ENCODE assay signal across 8 mouse cellular contexts in the genomic region with DNA sequence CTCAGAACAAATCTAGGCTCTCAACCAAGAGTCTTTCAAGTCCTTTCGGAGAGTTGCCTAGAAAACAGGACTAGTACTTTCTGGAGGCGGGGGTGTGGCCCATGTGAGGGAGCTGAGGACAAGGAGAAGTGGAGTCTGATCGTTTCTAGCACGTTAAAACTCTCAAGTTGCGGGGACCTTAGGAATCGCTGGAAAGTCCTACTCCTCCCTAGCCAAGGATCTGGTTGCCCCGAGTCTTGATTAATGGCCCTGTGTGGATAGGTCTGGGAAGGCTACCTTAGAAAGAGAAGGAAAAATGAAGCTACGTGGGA. TPM values are rescaled to one million over a fixed set of nuclear protein-coding genes. Genes with fewer than 3 reads are reported as not detected.
DNase-seq lines count a peak whose midpoint lies in the region; ATAC-seq and TF ChIP-seq lines count a peak whose summit lies in the region.

No protein-coding gene starts in this region.

- H3K27ac ChIP-seq in embryonic facial prominence, embryonic 13.5 days = peak overlapping the region; percentile 66
- peak overlapping the region; percentile 86 for H3K27ac ChIP-seq in kidney, embryonic 14.5 days (ENCODE audit: low read depth, low read length)
- H3K27ac ChIP-seq in thymus, adult 2 months (ENCODE audit: control insufficient read depth, insufficient read depth, low read length) = no peak overlapping the region

- H3K4me2 ChIP-seq in embryonic facial prominence, embryonic 13.5 days = peak overlapping the region; percentile 93
- H3K4me2 ChIP-seq in kidney, embryonic 14.5 days (replicated peaks; ENCODE audit: low read depth, low read length) = peak overlapping the region; percentile 90

- H3K4me1 ChIP-seq in embryonic facial prominence, embryonic 13.5 days = peaks cover 68% of the 10 kb centered on the region
- H3K4me1 ChIP-seq in kidney, embryonic 14.5 days (ENCODE audit: control insufficient read depth, insufficient read depth, low read length) = peaks cover 43% of the 10 kb centered on the region
- H3K4me1 ChIP-seq in thymus, adult 2 months (replicated peaks; ENCODE audit: control insufficient read depth, insufficient read depth, low read length) = peaks cover 31% of the 10 kb centered on the region

- no peak for TF ChIP-seq POLR2A in thymus, adult 2 months (IDR thresholded peaks at IDR 0.05; ENCODE audit: control insufficient read depth, extremely low read depth, insufficient read depth, low read length, poor library complexity)

- H3K4me3 ChIP-seq in embryonic facial prominence, embryonic 13.5 days = peak overlapping the region; percentile 61
- H3K4me3 ChIP-seq in kidney, embryonic 14.5 days (ENCODE audit: low read length) = peak overlapping the region; percentile 55
- H3K4me3 ChIP-seq in thymus, adult 2 months (ENCODE audit: control insufficient read depth, insufficient read depth, low read length) = no peak overlapping the region

- H3K9ac ChIP-seq in embryonic facial prominence, embryonic 13.5 days = peak overlapping the region; percentile 68
- H3K9ac ChIP-seq in kidney, embryonic 14.5 days (ENCODE audit: low read depth, low read length) = peak overlapping the region; percentile 45; the same call in 1 of the 2 replicates

- H3K36me3 ChIP-seq in embryonic facial prominence, embryonic 13.5 days = peaks cover 10% of the 10 kb centered on the region; the same call in 1 of the 2 replicates
- no peaks in the 10 kb centered on the region for H3K36me3 ChIP-seq in kidney, embryonic 14.5 days (ENCODE audit: control insufficient read depth, insufficient read depth, low read length)
- H3K36me3 ChIP-seq in thymus, adult 2 months (ENCODE audit: control insufficient read depth, insufficient read depth, low read length) = no peaks in the 10 kb centered on the region

- no peak for ATAC-seq in embryonic facial prominence, embryonic 13.5 days (ENCODE audit: insufficient number of reproducible peaks, insufficient read depth, low FRiP score, low TSS enrichment, low read depth)
- ATAC-seq in kidney, embryonic 14.5 days (ENCODE audit: low FRiP score, low TSS enrichment) = no peak

- WGBS in embryonic facial prominence, embryonic 13.5 days = 3% methylated on average over 8 of the region's 8 CpGs
- WGBS in kidney, embryonic 14.5 days = under 1% methylated on average over 8 of the region's 8 CpGs
- 8% methylated on average over 8 of the region's 8 CpGs for WGBS in thymus, adult 2 months

- TF ChIP-seq CTCF in thymus, adult 2 months (IDR thresholded peaks at IDR 0.05; ENCODE audit: borderline replicate concordance, control insufficient read depth, extremely low read depth, insufficient read depth, low read length, poor library complexity) = no peak

- H3K9me3 ChIP-seq in embryonic facial prominence, embryonic 13.5 days = no peaks in the 10 kb centered on the region
- no peaks in the 10 kb centered on the region for H3K9me3 ChIP-seq in kidney, embryonic 14.5 days (ENCODE audit: control insufficient read depth, low read length)

- peaks cover 92% of the 10 kb centered on the region for H3K27me3 ChIP-seq in embryonic facial prominence, embryonic 13.5 days
- peaks cover 63% of the 10 kb centered on the region for H3K27me3 ChIP-seq in kidney, embryonic 14.5 days (ENCODE audit: control insufficient read depth, insufficient read depth, low read length)
- peaks cover 34% of the 10 kb centered on the region for H3K27me3 ChIP-seq in thymus, adult 2 months (ENCODE audit: control insufficient read depth, insufficient read depth, low read length)

- DNase-seq in kidney, adult 18-20 months = peak; percentile 58
- DNase-seq in kidney, adult 8-10 months = no peak
- DNase-seq in lung, postnatal 14 days = peak; percentile 54
- DNase-seq in layer of hippocampus, postnatal 10 days (ENCODE audit: low spot score in 2 of 2) = no peak
- DNase-seq in thymus, adult 2 months = no peak
- no peak for DNase-seq in right cerebral cortex, postnatal 4 days

RNA-seq across cellular contexts. Expression of a gene that starts 6.0 kb away (rescaled TPM):
- polyA plus RNA-seq in embryonic facial prominence, embryonic 13.5 days (2015; fragmentation: Nextera tagmentation; extraction: Ambion mirVana) = 32.0 and 40.3 TPM in 2 replicates
- polyA plus RNA-seq in kidney, embryonic 14.5 days (2014; fragmentation: Nextera tagmentation; extraction: Ambion mirVana) = 23.4 and 26.0 TPM in 2 replicates
- total RNA-seq in layer of hippocampus, postnatal 10 days (2021) = 10 to 100 TPM; 49.9 to 59.2 TPM
- polyA plus RNA-seq in thymus, adult 2 months (2012; rRNA removed) = 48.3 and 77.5 TPM in 2 replicates

RNA-seq across cellular contexts. Expression of a gene that starts 24.3 kb away (rescaled TPM):
- polyA plus RNA-seq in embryonic facial prominence, embryonic 13.5 days (2015; fragmentation: Nextera tagmentation; extraction: Ambion mirVana) = 61.5 and 70.6 TPM in 2 replicates
- polyA plus RNA-seq in kidney, embryonic 14.5 days (2014; fragmentation: Nextera tagmentation; extraction: Ambion mirVana) = 38.4 and 41.0 TPM in 2 replicates
- 10 to 100 TPM; 24.9 to 29.9 TPM for total RNA-seq in layer of hippocampus, postnatal 10 days (2021)
- polyA plus RNA-seq in thymus, adult 2 months (2012; rRNA removed) = 203 and 206 TPM in 2 replicates

RNA-seq across cellular contexts. Expression of a gene that starts 25.7 kb away (rescaled TPM):
- not detected in 2 replicates for polyA plus RNA-seq in embryonic facial prominence, embryonic 13.5 days (2015; fragmentation: Nextera tagmentation; extraction: Ambion mirVana)
- polyA plus RNA-seq in kidney, embryonic 14.5 days (2014; fragmentation: Nextera tagmentation; extraction: Ambion mirVana) = 1.9 TPM in 1 of 2 replicates, not detected in the other
- total RNA-seq in layer of hippocampus, postnatal 10 days (2021) = not detected
- polyA plus RNA-seq in thymus, adult 2 months (2012; rRNA removed) = not detected in 2 replicates

Comparison
In these comparisons a context has a peak if more than half of its experiments do, and no peak if none do; other contexts are left out.
1. DNase-seq: peak in kidney, adult 18-20 months (single experiment) and lung, postnatal 14 days (single experiment); none in kidney, adult 8-10 months (0 of 2), layer of hippocampus, postnatal 10 days (0 of 2), thymus, adult 2 months (single experiment) and right cerebral cortex, postnatal 4 days (single experiment).